Mouse (Mus musculus) limb, embryonic 11.5 days (tissue): ENCODE measurements around the gene Olfr1104. TPM values are rescaled to one million over a fixed set of nuclear protein-coding genes. Genes with fewer than 3 reads are reported as not detected.

ENCODE experiments used
- ATAC-seq: fragments of 200-750 bp; cut with Nextera tagmentation; 2 replicates; pipeline ENCODE4 v1.8.0; 2017; ENCODE audit warnings: low read depth; ENCODE audit not compliant: insufficient number of reproducible peaks, low FRiP score, low TSS enrichment
- DNase-seq: peaks from one replicate; pipeline ENCODE4 v3.0.0-alpha.2; 2015; ENCODE audit warnings: low spot score
- H3K27ac ChIP-seq: fragments of 300-500 bp; sonication (generic); replicated peaks from 2 replicates; pipeline ENCODE4 v1.5.1; 2014; ENCODE audit warnings: low read depth, mild to moderate bottlenecking, low read length
- H3K27me3 ChIP-seq: fragments of 300-500 bp; sonication (generic); 2 replicates; pipeline ENCODE4 v1.6.1; 2014; ENCODE audit warnings: mild to moderate bottlenecking, low read length, mixed read lengths; ENCODE audit not compliant: control insufficient read depth, insufficient read depth
- H3K36me3 ChIP-seq: fragments of 300-500 bp; sonication (generic); 2 replicates; pipeline ENCODE4 v1.6.1; 2014; ENCODE audit warnings: mild to moderate bottlenecking, low read length, moderate library complexity, mixed read lengths; ENCODE audit not compliant: control insufficient read depth, insufficient read depth
- H3K4me1 ChIP-seq: fragments of 300-500 bp; sonication (generic); 2 replicates; pipeline ENCODE4 v1.6.1; 2014; ENCODE audit warnings: low read length, mixed read lengths; ENCODE audit not compliant: control insufficient read depth, insufficient read depth
- H3K4me2 ChIP-seq: fragments of 300-500 bp; sonication (generic); 2 replicates; pipeline ENCODE4 v1.6.1; 2014; ENCODE audit warnings: low read depth, mild to moderate bottlenecking, moderate library complexity; ENCODE audit not compliant: severe bottlenecking
- H3K4me3 ChIP-seq: fragments of 300-500 bp; sonication (generic); 2 replicates; pipeline ENCODE4 v1.5.1; 2014; ENCODE audit warnings: low read depth, low read length
- H3K9ac ChIP-seq: fragments of 300-500 bp; sonication (generic); 2 replicates; pipeline ENCODE4 v1.6.1; 2014; ENCODE audit warnings: mild to moderate bottlenecking, low read length
- H3K9me3 ChIP-seq: fragments of 300-500 bp; sonication (generic); 2 replicates; pipeline ENCODE4 v1.6.1; 2016; ENCODE audit warnings: low read length; ENCODE audit not compliant: control insufficient read depth
- WGBS: fragments of 180-500 bp; shearing (Covaris S2); extraction: QIAGEN DNeasy Blood & Tissue Kit; methylation state at CpG from one replicate; pipeline ENCODE4 v1.1.7; 2014; 5-methylcytosine and 5-hydroxymethylcytosine counted together
- polyA plus RNA-seq: library from polyadenylated mRNA; unstranded; fragments of >200 nt; fragmentation: Nextera tagmentation; extraction: Ambion mirVana; gene quantifications from 2 replicates; pipeline ENCODE4 v1.2.1, GENCODE M21; 2014

Gene Olfr1104
- not detected in 2 replicates for polyA plus RNA-seq

- no peak within 1 kb of the TSS for H3K9ac ChIP-seq
- DNase-seq (no peak), ATAC-seq (no peak)
- no peak within 1 kb of the TSS for H3K4me2 ChIP-seq
- H3K4me3 ChIP-seq = no peak within 1 kb of the TSS
- 95% methylated on average over 1 of the region's 1 CpGs for whole genome bisulfite sequencing
- H3K27ac ChIP-seq = no peak within 1 kb of the TSS
- no peaks in the 10 kb centered on the region for H3K9me3 ChIP-seq
- H3K4me1 ChIP-seq = no peaks in the 10 kb centered on the region
- H3K27me3 ChIP-seq = no peaks in the 10 kb centered on the region
- H3K36me3 ChIP-seq = no peaks in the 10 kb centered on the region
Observed at GRCm38 (mm10) chr2:87026980-87027379, at the start of gene Olfr1104. Gene Olfr1104 (minus strand): TSS chr2:87027080.

GRCm38 (mm10) chr2:87075717-87076116, 48.8 kb upstream of the Olfr1104 start, which contains the start of gene Olfr1107:
Gene Olfr1107 (minus strand): TSS chr2:87075817.
- Histone ChIP-seq H3K36me3 (no peaks in the 10 kb centered on the region), H3K9ac (no peak within 1 kb of the TSS), H3K4me1 (no peaks in the 10 kb centered on the region), H3K27me3 (no peaks in the 10 kb centered on the region), H3K4me2 (no peak within 1 kb of the TSS), H3K4me3 (no peak within 1 kb of the TSS), H3K9me3 (no peaks in the 10 kb centered on the region), H3K27ac (no peak within 1 kb of the TSS)
- ATAC-seq (no peak), DNase-seq (no peak)
- WGBS = 86% methylated on average over 1 of the region's 1 CpGs

DNA sequence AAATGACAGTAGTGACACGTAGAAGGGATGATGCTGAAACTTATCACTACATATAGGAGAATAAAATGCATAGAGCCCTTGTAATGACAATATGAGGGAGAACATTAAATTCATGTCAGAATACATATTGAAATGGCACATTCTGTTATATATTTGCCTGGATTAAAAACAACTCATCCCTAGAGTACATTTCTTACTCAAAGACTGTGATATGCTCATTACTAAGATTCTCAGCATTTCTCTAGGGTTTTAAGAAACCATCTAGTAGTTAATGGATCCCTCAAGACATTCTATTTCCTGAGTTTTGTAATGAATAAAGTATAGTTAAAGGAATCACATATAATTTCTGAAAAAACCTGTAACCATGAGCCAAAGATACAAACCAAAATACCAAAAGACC, 25.3 kb upstream of the Olfr1104 start, which contains the start of gene Olfr1106:
Gene Olfr1106, minus strand, starts transcription at position 101 of the 400 bp plus-strand sequence.
- H3K9me3 ChIP-seq = no peaks in the 10 kb centered on the region
- H3K27ac ChIP-seq = no peak within 1 kb of the TSS
- H3K4me3 ChIP-seq = no peak within 1 kb of the TSS
- WGBS = 73% methylated on average over 1 of the region's 1 CpGs
- H3K9ac ChIP-seq = no peak within 1 kb of the TSS
- H3K27me3 ChIP-seq = no peaks in the 10 kb centered on the region
- DNase-seq (no peak), ATAC-seq (no peak)
- H3K4me2 ChIP-seq = no peak within 1 kb of the TSS
- H3K4me1 ChIP-seq = no peaks in the 10 kb centered on the region
- H3K36me3 ChIP-seq = no peaks in the 10 kb centered on the region

DNA sequence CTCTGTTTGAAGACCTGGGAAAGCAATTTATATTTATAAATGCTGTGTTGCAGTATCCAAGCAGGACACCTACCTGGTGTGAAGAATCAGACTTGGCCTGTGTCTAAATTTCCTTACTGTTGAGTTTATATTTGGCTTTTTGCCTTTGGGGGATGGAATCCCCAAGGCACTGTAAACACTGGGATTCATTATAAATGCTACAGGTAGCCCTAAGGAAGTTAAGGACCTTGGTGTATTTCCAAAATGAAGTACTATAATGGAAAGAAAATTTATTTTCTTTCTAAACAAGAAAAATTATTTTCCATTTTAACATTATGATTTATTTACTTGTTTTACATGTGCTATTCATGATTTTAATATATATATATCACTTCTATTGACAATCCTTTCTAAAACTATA, 9.6 kb upstream of the Olfr1104 start, which contains the start of gene Olfr1105:
Gene Olfr1105, minus strand, starts transcription at position 101 of the 400 bp plus-strand sequence.
- Histone ChIP-seq H3K9me3 (no peaks in the 10 kb centered on the region), H3K4me1 (no peaks in the 10 kb centered on the region), H3K4me2 (no peak within 1 kb of the TSS), H3K4me3 (no peak within 1 kb of the TSS), H3K27ac (no peak within 1 kb of the TSS), H3K27me3 (no peaks in the 10 kb centered on the region), H3K36me3 (no peaks in the 10 kb centered on the region), H3K9ac (no peak within 1 kb of the TSS)
- ATAC-seq (no peak), DNase-seq (no peak)

- H3K4me1 ChIP-seq = no peaks in the 10 kb centered on the region
Observed at GRCm38 (mm10) chr2:86998098-86998497, 28.8 kb downstream of the Olfr1104 start, which contains the start of gene Olfr1102. Gene Olfr1102 (plus strand): TSS chr2:86998398.

GRCm38 (mm10) chr2:86991121-86991520, 35.8 kb downstream of the Olfr1104 start, which contains the start of gene Olfr1101:
Gene Olfr1101 (minus strand): TSS chr2:86991221.
- Histone ChIP-seq H3K4me1 (no peaks in the 10 kb centered on the region), H3K9me3 (no peaks in the 10 kb centered on the region), H3K4me2 (no peak within 1 kb of the TSS), H3K36me3 (no peaks in the 10 kb centered on the region), H3K4me3 (no peak within 1 kb of the TSS), H3K27ac (no peak within 1 kb of the TSS), H3K9ac (no peak within 1 kb of the TSS), H3K27me3 (no peaks in the 10 kb centered on the region)
- no peak for ATAC-seq
- 85% methylated on average over 3 of the region's 3 CpGs for WGBS
- no peak for DNase-seq

More at GRCm38 (mm10) chr2:86998098-86998497, 28.8 kb downstream of the Olfr1104 start, which contains the start of gene Olfr1102:
- Histone ChIP-seq H3K4me3 (no peak within 1 kb of the TSS), H3K36me3 (no peaks in the 10 kb centered on the region), H3K9ac (no peak within 1 kb of the TSS), H3K4me2 (no peak within 1 kb of the TSS), H3K27ac (no peak within 1 kb of the TSS), H3K27me3 (no peaks in the 10 kb centered on the region), H3K9me3 (no peaks in the 10 kb centered on the region)
- ATAC-seq (no peak), DNase-seq (no peak)

GRCm38 (mm10) chr2:86979854-86980253, 47.0 kb downstream of the Olfr1104 start, which contains the start of gene Olfr1100:
Gene Olfr1100 (minus strand): TSS chr2:86979954.
- 82% methylated on average over 3 of the region's 3 CpGs for WGBS
- DNase-seq (no peak), ATAC-seq (no peak)
- no peaks in the 10 kb centered on the region for H3K4me1 ChIP-seq
- H3K36me3 ChIP-seq = no peaks in the 10 kb centered on the region
- H3K4me3 ChIP-seq = no peak within 1 kb of the TSS
- no peaks in the 10 kb centered on the region for H3K9me3 ChIP-seq
- H3K4me2 ChIP-seq = no peak within 1 kb of the TSS
- no peak within 1 kb of the TSS for H3K27ac ChIP-seq
- H3K27me3 ChIP-seq = no peaks in the 10 kb centered on the region
- no peak within 1 kb of the TSS for H3K9ac ChIP-seq
